Mouse (Mus musculus): ENCODE data around the gene Kif2a.
"Not testable (repeated sequence)": the region's sequence is repeated elsewhere in the genome, so short reads cannot be mapped to it uniquely, and the experiment has no call there.

Gene Kif2a

DNA sequence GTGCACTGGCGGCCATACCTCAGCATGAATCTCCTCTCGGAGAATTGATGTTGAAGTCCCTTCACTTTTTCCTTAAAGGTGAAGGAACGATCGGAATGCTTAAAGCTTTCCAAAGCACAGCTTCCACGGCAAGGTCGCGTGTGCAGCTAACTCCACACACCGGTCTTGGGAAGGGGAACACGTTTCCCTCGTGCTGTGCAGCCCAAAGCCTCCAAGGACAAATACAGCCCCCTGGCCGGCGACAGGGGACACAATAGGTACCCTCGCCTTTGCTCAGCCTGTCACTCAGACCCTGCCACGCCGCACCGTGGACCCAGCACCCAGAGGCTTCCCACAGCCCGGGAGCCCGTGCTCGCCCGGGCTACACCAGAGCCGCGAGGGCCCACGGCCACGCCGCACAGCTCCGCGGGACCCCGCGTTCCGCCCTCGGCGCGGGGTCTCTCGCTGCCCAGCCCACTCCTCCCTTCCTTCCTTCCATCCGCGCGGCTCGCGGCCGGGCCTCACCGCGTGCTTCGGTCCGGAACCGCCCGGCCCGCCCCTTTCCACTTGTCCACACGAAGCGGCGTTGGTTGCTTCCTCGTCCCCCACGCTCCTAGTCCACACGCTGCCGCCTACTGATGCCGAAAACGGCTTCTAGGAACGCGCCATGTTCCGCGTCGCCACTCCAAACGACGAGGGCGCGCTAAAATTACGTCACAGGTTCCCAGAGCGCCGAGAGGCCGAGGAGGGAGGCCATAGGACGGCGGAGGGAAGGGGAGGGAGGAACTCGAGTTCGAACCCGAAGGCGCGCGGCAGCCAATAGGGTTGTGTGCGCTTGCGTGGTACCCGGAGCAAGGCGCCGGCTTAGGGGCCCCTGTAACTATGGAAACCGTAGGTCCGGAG is 85.4 kb downstream of the Kif2a start, which contains the start of gene Ipo11:
TSS of gene Ipo11 (minus strand) at position 703 of the 882 bp plus-strand sequence.
- peak; percentile 88 for DNase-seq (ENCODE audit: low spot score)

DNA sequence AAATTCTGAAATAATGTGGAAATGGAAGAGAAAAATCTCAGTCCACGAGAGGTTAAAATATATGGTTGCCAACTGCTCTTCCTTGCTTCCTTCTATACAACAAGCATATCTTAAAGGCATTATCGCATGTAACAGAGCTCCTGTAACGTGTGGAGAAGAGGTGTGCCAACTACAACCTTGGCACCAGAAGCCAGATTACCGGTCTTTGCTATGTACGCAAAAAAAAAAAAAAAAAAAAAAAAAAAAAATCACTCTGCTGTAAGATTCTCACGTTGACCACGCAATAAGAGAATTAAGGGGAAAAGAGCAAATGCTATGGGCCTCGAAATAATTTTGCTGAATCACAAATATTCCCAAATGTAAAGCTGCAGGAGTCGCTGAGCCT is 86.1 kb downstream of the Kif2a start:
- no peak for DNase-seq (ENCODE audit: low spot score)

- DNase-seq (ENCODE audit: low spot score): no peak
Measured at GRCm38 (mm10) chr13:106929201-106929600, 92.7 kb downstream of the Kif2a start.

DNA sequence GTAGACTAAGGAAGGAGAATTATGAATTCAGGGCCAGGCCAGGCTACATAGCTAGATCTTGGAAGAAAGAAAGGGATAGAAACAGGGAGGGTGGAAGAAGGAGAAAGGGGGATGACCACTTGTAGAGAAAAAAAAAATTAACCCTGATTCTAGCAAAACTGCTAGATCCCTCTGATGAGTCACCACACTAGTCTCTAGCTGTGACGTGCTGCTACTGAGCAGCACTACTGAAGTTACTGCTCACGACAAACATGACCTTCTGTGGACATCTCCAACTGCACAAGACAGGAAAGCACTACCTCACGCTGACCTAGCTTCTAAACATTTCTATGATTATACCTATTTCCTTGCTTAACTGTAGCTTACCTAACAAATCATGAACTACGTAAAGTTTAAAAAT is 93.6 kb downstream of the Kif2a start:
- no peak for DNase-seq (ENCODE audit: low spot score)

DNA sequence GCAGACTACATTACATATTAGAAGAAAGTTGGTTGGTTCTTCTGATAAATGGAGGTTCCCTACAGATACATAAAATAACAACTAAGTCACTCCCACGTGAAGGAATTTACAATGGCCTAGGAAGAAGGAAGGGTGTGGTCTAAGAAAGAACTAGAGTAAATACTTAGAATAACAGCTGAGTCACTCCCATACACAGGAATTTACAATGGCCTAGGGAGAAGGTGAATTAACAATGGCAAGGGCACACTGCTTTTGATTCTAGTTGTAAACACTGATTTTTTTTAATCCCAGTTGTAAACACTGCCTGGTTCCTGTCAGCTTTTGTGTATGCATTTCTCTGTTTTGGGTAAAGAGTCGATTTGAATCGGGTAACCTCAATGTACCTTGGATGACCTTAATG is 96.0 kb downstream of the Kif2a start:
- not testable (repeated sequence) for DNase-seq (ENCODE audit: low spot score)

- no peak for DNase-seq (ENCODE audit: low spot score)
Measured at GRCm38 (mm10) chr13:106918322-106919050, 103.4 kb downstream of the Kif2a start.

GRCm38 (mm10) chr13:106913125-106913736 is 108.7 kb downstream of the Kif2a start:
- DNase-seq (ENCODE audit: low spot score): no peak

DNA sequence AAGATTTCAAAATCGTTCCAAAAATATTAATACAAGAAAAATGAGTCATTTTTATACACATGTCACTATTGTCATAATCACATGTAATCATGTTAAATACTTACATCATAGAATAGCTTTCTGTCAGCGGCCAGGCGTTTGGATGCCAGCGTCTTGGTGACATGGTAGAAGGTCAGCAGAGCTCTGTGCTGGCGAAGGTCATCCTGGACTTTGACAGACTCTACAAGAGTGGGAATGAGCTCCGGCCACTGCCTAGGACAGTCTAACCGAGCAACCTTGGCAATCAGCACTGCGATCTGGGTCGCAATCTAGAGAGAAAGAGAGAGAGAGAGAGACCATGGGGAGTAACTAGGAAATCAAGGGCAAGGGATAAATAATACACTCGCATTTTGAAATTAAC is 111.8 kb downstream of the Kif2a start:
- DNase-seq (ENCODE audit: low spot score): no peak

All from T-cell, adult 2 months (primary cell).